Mouse (Mus musculus) leukemia stem cell, adult 10-12 weeks (primary cell): ENCODE data around the gene Olfr1126. TPM values are rescaled to one million over a fixed set of nuclear protein-coding genes. Genes with fewer than 3 reads are reported as not detected.

Experiments used
- polyA plus RNA-seq: library from polyadenylated mRNA; stranded (reverse); fragments of >175 nt; gene quantifications from 2 replicates; pipeline ENCODE4 v1.2.3, GENCODE M21; 2012; ENCODE audit warnings: low replicate concordance

Gene Olfr1126
- polyA plus RNA-seq: not detected in 2 replicates

GRCm38 (mm10) chr2:87453662-87454061 is at the start of gene Olfr1126:
TSS of gene Olfr1126 (plus strand) at chr2:87453962.

GRCm38 (mm10) chr2:87416335-87416734 is 37.4 kb upstream of the Olfr1126 start, which contains the start of gene Olfr1123:
TSS of gene Olfr1123 (plus strand) at chr2:87416635.

GRCm38 (mm10) chr2:87429975-87430374 is 23.8 kb upstream of the Olfr1126 start, which contains the start of gene Olfr1124:
TSS of gene Olfr1124 (plus strand) at chr2:87430275.

GRCm38 (mm10) chr2:87496993-87497392 is 43.2 kb downstream of the Olfr1126 start, which contains the start of gene Pramel7:
TSS of gene Pramel7 (minus strand) at chr2:87497093.

GRCm38 (mm10) chr2:87506265-87506664 is 52.5 kb downstream of the Olfr1126 start, which contains the start of gene Pramel6:
TSS of gene Pramel6 (plus strand) at chr2:87506565.

Other genes starting within 250 kb of the Olfr1126 start
- gene Olfr1113, start 245.0 kb upstream of the Olfr1126 start, polyA plus RNA-seq: not detected in 2 replicates
- not detected in 2 replicates for gene Olfr1115, start 205.9 kb upstream of the Olfr1126 start, polyA plus RNA-seq
- gene Olfr1116, start 186.4 kb upstream of the Olfr1126 start, polyA plus RNA-seq: 0.02 TPM in 1 of 2 replicates, not detected in the other
- 0.03 TPM in 1 of 2 replicates, not detected in the other for gene Olfr1118, start 146.4 kb upstream of the Olfr1126 start, polyA plus RNA-seq
- not detected in 2 replicates for gene Olfr1120, start 99.1 kb upstream of the Olfr1126 start, polyA plus RNA-seq
- gene Olfr1121, start 84.1 kb upstream of the Olfr1126 start, polyA plus RNA-seq: not detected in 2 replicates
- gene Olfr1122, start 68.1 kb upstream of the Olfr1126 start, polyA plus RNA-seq: not detected in 2 replicates
- not detected in 2 replicates for gene Olfr1123, start 37.3 kb upstream of the Olfr1126 start, polyA plus RNA-seq
- not detected in 2 replicates for gene Olfr1124, start 23.7 kb upstream of the Olfr1126 start, polyA plus RNA-seq
- gene Pramel7, start 43.1 kb downstream of the Olfr1126 start, polyA plus RNA-seq: not detected in 2 replicates
- gene Pramel6, start 52.6 kb downstream of the Olfr1126 start, polyA plus RNA-seq: not detected in 2 replicates
- gene Olfr153, start 77.8 kb downstream of the Olfr1126 start, polyA plus RNA-seq: not detected in 2 replicates
- gene Olfr1128, start 91.6 kb downstream of the Olfr1126 start, polyA plus RNA-seq: not detected in 2 replicates
- not detected in 2 replicates for gene Olfr1129, start 119.9 kb downstream of the Olfr1126 start, polyA plus RNA-seq
- gene Olfr1130, start 152.2 kb downstream of the Olfr1126 start, polyA plus RNA-seq: 0.07 TPM in 1 of 2 replicates, not detected in the other
- gene Olfr1131, start 173.1 kb downstream of the Olfr1126 start, polyA plus RNA-seq: not detected in 2 replicates
- gene Olfr1132, start 183.6 kb downstream of the Olfr1126 start, polyA plus RNA-seq: not detected in 2 replicates
- gene Olfr1133, start 193.4 kb downstream of the Olfr1126 start, polyA plus RNA-seq: not detected in 2 replicates
- gene Olfr1134, start 204.5 kb downstream of the Olfr1126 start, polyA plus RNA-seq: not detected in 2 replicates
- gene Olfr1135, start 219.7 kb downstream of the Olfr1126 start, polyA plus RNA-seq: not detected in 2 replicates
- not detected in 2 replicates for gene Olfr1136, start 240.0 kb downstream of the Olfr1126 start, polyA plus RNA-seq